Mouse (Mus musculus) frontal cortex, adult (tissue): ENCODE results near the gene Dock2.
A peak's percentile ranks its signal among the peaks of the same experiment; 100 is the strongest.
"Not testable (repeated sequence)": the region's sequence is repeated elsewhere in the genome, so short reads cannot be mapped to it uniquely, and the experiment has no call there.

Experiments
- ATAC-seq: cut with Nextera tagmentation; 2 replicates; pipeline ENCODE4 v1.9.2; 2017; ENCODE audit warnings: mild to moderate bottlenecking, moderate library complexity, mixed read lengths; ENCODE audit not compliant: low TSS enrichment

The Dock2 gene

GRCm38 (mm10) chr11:34290265-34290664 is 493.4 kb downstream of the Dock2 start:
- no peak for ATAC-seq

- no peak for ATAC-seq
Observed at GRCm38 (mm10) chr11:34284124-34284808, 499.4 kb downstream of the Dock2 start.

GRCm38 (mm10) chr11:34277047-34277445 is 506.6 kb downstream of the Dock2 start:
- ATAC-seq: no peak

- ATAC-seq: peak; percentile 38; the same call in 1 of the 2 replicates
Observed at GRCm38 (mm10) chr11:34276363-34277046, 507.2 kb downstream of the Dock2 start.

- ATAC-seq: no peak
Observed at GRCm38 (mm10) chr11:34275941-34276340, 507.8 kb downstream of the Dock2 start.

GRCm38 (mm10) chr11:34272016-34272415 is 511.7 kb downstream of the Dock2 start:
- peak; percentile 56; the same call in 1 of the 2 replicates for ATAC-seq

GRCm38 (mm10) chr11:34264099-34264498 is 519.6 kb downstream of the Dock2 start:
- ATAC-seq: no peak

- peak; percentile 98 for ATAC-seq
Observed at GRCm38 (mm10) chr11:34258849-34259469, 524.7 kb downstream of the Dock2 start.

GRCm38 (mm10) chr11:34257548-34258189 is 526.0 kb downstream of the Dock2 start:
- ATAC-seq: no peak

GRCm38 (mm10) chr11:34242979-34243378 is 540.7 kb downstream of the Dock2 start:
- ATAC-seq: no peak

GRCm38 (mm10) chr11:34240252-34240651 is 543.4 kb downstream of the Dock2 start:
- no peak for ATAC-seq

GRCm38 (mm10) chr11:34239691-34240090 is 544.0 kb downstream of the Dock2 start:
- no peak for ATAC-seq

GRCm38 (mm10) chr11:34236885-34237284 is 546.8 kb downstream of the Dock2 start:
- peak; percentile 81 for ATAC-seq

- peak; percentile 71 for ATAC-seq
Observed at GRCm38 (mm10) chr11:34236091-34236759, 547.5 kb downstream of the Dock2 start.

- peak; percentile 93 for ATAC-seq
Observed at GRCm38 (mm10) chr11:34228758-34229364, 554.8 kb downstream of the Dock2 start.

- ATAC-seq: no peak; the same call in 1 of the 2 replicates
Observed at GRCm38 (mm10) chr11:34227180-34227579, 556.5 kb downstream of the Dock2 start.

GRCm38 (mm10) chr11:34220596-34220995 is 563.1 kb downstream of the Dock2 start:
- not testable (repeated sequence) for ATAC-seq

- ATAC-seq: peak; percentile 82
Observed at GRCm38 (mm10) chr11:34212853-34213252, 570.8 kb downstream of the Dock2 start.

- no peak for ATAC-seq
Observed at GRCm38 (mm10) chr11:34207989-34208388, 575.7 kb downstream of the Dock2 start, which contains the start of gene Foxi1. TSS of gene Foxi1 (minus strand) at chr11:34208089.

GRCm38 (mm10) chr11:34202769-34203168 is 580.9 kb downstream of the Dock2 start:
- ATAC-seq: peak; percentile 94

- no peak for ATAC-seq
Observed at GRCm38 (mm10) chr11:34195142-34195541, 588.5 kb downstream of the Dock2 start.
